Mouse (Mus musculus) embryonic fibroblast, embryonic 13.5 days (primary cell): ENCODE results near the gene Fars2.

Experiments
- CTCF ChIP-seq: IDR thresholded peaks from 2 replicates; pipeline ENCODE4 v1.5.1; 2011; ENCODE audit warnings: mild to moderate bottlenecking, control low read depth, low read length, moderate library complexity, borderline replicate concordance; ENCODE audit not compliant: insufficient read depth
- POLR2A ChIP-seq: IDR thresholded peaks from 2 replicates; pipeline ENCODE4 v1.6.1; 2011; ENCODE audit warnings: low read depth, mild to moderate bottlenecking, control low read depth, low read length, moderate library complexity

DNA sequence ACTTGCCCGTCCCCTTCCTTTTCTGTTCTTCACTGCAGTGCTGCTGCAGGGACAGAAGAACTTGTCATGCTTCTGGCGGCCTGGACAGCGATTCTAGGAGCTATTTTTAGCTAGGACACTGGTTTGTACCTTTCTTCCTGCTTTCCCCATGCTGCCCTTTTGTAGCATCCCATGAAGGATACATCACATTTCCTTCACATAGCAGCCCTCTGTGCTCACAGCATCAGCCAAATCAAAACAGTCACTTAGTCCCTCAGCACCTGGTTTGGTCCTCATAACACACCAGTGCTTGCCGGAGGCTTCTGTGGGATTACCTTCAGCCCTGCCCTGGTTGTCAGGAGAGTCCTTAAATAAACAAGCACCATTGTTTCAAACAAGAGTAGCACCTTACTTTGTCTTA is 299.3 kb downstream of the Fars2 start:
- no peak for TF ChIP-seq CTCF
- TF ChIP-seq POLR2A: no peak
